Mouse (Mus musculus): Measurements from ENCODE around the gene Eif3c. TPM values are rescaled to one million over a fixed set of nuclear protein-coding genes. Genes with fewer than 3 reads are reported as not detected.

The Eif3c gene
- polyA plus RNA-seq, 1 experiment, result 46.6 TPM

- H3K4me3 ChIP-seq (replicated peaks), result no peak overlapping the region
- H3K36me3 ChIP-seq (replicated peaks; ENCODE audit: low read length), result no peaks in the 10 kb centered on the region
- no peaks in the 10 kb centered on the region for H3K9me3 ChIP-seq
- H3K27me3 ChIP-seq (replicated peaks), result no peaks in the 10 kb centered on the region
- peaks cover 8% of the 10 kb centered on the region for H3K4me1 ChIP-seq
- TF ChIP-seq FLI1 (IDR thresholded peaks at IDR 0.05; ENCODE audit: low read length), result no peak
- TF ChIP-seq GATA1 (IDR thresholded peaks at IDR 0.05; ENCODE audit: borderline replicate concordance, low read length), result no peak; the same call in 2 of the 3 replicates
Observed at GRCm38 (mm10) chr7:126528166-126528577, 38.0 kb downstream of the Eif3c start.

- peaks cover 19% of the 10 kb centered on the region for H3K4me1 ChIP-seq
- no peaks in the 10 kb centered on the region for H3K36me3 ChIP-seq (replicated peaks; ENCODE audit: low read length)
- no peak overlapping the region for H3K4me3 ChIP-seq (replicated peaks)
- peaks cover 8% of the 10 kb centered on the region for H3K27me3 ChIP-seq (replicated peaks)
- TF ChIP-seq GATA1 (IDR thresholded peaks at IDR 0.05; ENCODE audit: borderline replicate concordance, low read length) (no peak), FLI1 (IDR thresholded peaks at IDR 0.05; ENCODE audit: low read length) (no peak)
- H3K9me3 ChIP-seq, result no peaks in the 10 kb centered on the region
Observed at GRCm38 (mm10) chr7:126523316-126523715, 42.9 kb downstream of the Eif3c start.

GRCm38 (mm10) chr7:126519513-126519912 lies 46.7 kb downstream of the Eif3c start:
- TF ChIP-seq FLI1 (IDR thresholded peaks at IDR 0.05; ENCODE audit: low read length) (no peak), GATA1 (IDR thresholded peaks at IDR 0.05; ENCODE audit: borderline replicate concordance, low read length) (no peak)
- Histone ChIP-seq H3K27me3 (replicated peaks) (peaks cover 27% of the 10 kb centered on the region), H3K36me3 (replicated peaks; ENCODE audit: low read length) (no peaks in the 10 kb centered on the region), H3K4me3 (replicated peaks) (no peak overlapping the region), H3K4me1 (peaks cover 14% of the 10 kb centered on the region), H3K9me3 (no peaks in the 10 kb centered on the region)

- Histone ChIP-seq H3K9me3 (no peaks in the 10 kb centered on the region), H3K4me1 (peaks cover 14% of the 10 kb centered on the region), H3K27me3 (replicated peaks) (peaks cover 31% of the 10 kb centered on the region), H3K36me3 (replicated peaks; ENCODE audit: low read length) (no peaks in the 10 kb centered on the region), H3K4me3 (replicated peaks) (no peak overlapping the region)
- no peak for TF ChIP-seq GATA1 (IDR thresholded peaks at IDR 0.05; ENCODE audit: borderline replicate concordance, low read length)
- TF ChIP-seq FLI1 (IDR thresholded peaks at IDR 0.05; ENCODE audit: low read length), result no peak
Observed at GRCm38 (mm10) chr7:126518261-126518941, 47.8 kb downstream of the Eif3c start.

- H3K4me3 ChIP-seq (replicated peaks), result no peak overlapping the region
- no peak for TF ChIP-seq FLI1 (IDR thresholded peaks at IDR 0.05; ENCODE audit: low read length)
- no peak for TF ChIP-seq GATA1 (IDR thresholded peaks at IDR 0.05; ENCODE audit: borderline replicate concordance, low read length)
- H3K9me3 ChIP-seq, result no peaks in the 10 kb centered on the region
- no peaks in the 10 kb centered on the region for H3K36me3 ChIP-seq (replicated peaks; ENCODE audit: low read length)
- H3K27me3 ChIP-seq (replicated peaks), result peaks cover 14% of the 10 kb centered on the region
- peaks cover 14% of the 10 kb centered on the region for H3K4me1 ChIP-seq
Observed at GRCm38 (mm10) chr7:126511287-126511686, 54.9 kb downstream of the Eif3c start.

- H3K36me3 ChIP-seq (replicated peaks; ENCODE audit: low read length), result no peaks in the 10 kb centered on the region
- no peaks in the 10 kb centered on the region for H3K9me3 ChIP-seq
- no peak overlapping the region for H3K4me3 ChIP-seq (replicated peaks)
- H3K4me1 ChIP-seq, result peaks cover 33% of the 10 kb centered on the region
- peaks cover 2% of the 10 kb centered on the region for H3K27me3 ChIP-seq (replicated peaks)
- TF ChIP-seq FLI1 (IDR thresholded peaks at IDR 0.05; ENCODE audit: low read length) (no peak), GATA1 (IDR thresholded peaks at IDR 0.05; ENCODE audit: borderline replicate concordance, low read length) (no peak)
Observed at GRCm38 (mm10) chr7:126507126-126507778, 59.0 kb downstream of the Eif3c start.

GRCm38 (mm10) chr7:126504913-126505312 lies 61.3 kb downstream of the Eif3c start:
- peaks cover 15% of the 10 kb centered on the region for H3K36me3 ChIP-seq (replicated peaks; ENCODE audit: low read length)
- H3K4me1 ChIP-seq, result peaks cover 34% of the 10 kb centered on the region
- no peaks in the 10 kb centered on the region for H3K9me3 ChIP-seq
- peaks cover 2% of the 10 kb centered on the region for H3K27me3 ChIP-seq (replicated peaks)
- no peak for TF ChIP-seq FLI1 (IDR thresholded peaks at IDR 0.05; ENCODE audit: low read length)
- no peak for TF ChIP-seq GATA1 (IDR thresholded peaks at IDR 0.05; ENCODE audit: borderline replicate concordance, low read length)
- H3K4me3 ChIP-seq (replicated peaks), result no peak overlapping the region

- peaks cover 46% of the 10 kb centered on the region for H3K4me1 ChIP-seq
- peak within 1 kb of the TSS; percentile 96 for H3K4me3 ChIP-seq (replicated peaks)
- peaks cover 30% of the 10 kb centered on the region for H3K36me3 ChIP-seq (replicated peaks; ENCODE audit: low read length)
- TF ChIP-seq FLI1 (IDR thresholded peaks at IDR 0.05; ENCODE audit: low read length) (no peak), GATA1 (IDR thresholded peaks at IDR 0.05; ENCODE audit: borderline replicate concordance, low read length) (no peak)
- no peaks in the 10 kb centered on the region for H3K27me3 ChIP-seq (replicated peaks)
- H3K9me3 ChIP-seq, result no peaks in the 10 kb centered on the region
Observed at GRCm38 (mm10) chr7:126503273-126503878, 62.8 kb downstream of the Eif3c start, which contains the start of gene Atxn2l. Gene Atxn2l, minus strand, starts transcription at chr7:126503437.

GRCm38 (mm10) chr7:126502751-126503150 lies 63.5 kb downstream of the Eif3c start:
- Histone ChIP-seq H3K36me3 (replicated peaks; ENCODE audit: low read length) (peaks cover 36% of the 10 kb centered on the region), H3K27me3 (replicated peaks) (no peaks in the 10 kb centered on the region), H3K9me3 (no peaks in the 10 kb centered on the region), H3K4me3 (replicated peaks) (peak overlapping the region; percentile 96), H3K4me1 (peaks cover 52% of the 10 kb centered on the region)
- no peak for TF ChIP-seq FLI1 (IDR thresholded peaks at IDR 0.05; ENCODE audit: low read length)
- no peak for TF ChIP-seq GATA1 (IDR thresholded peaks at IDR 0.05; ENCODE audit: borderline replicate concordance, low read length)

Data from megakaryocyte, embryonic 14.5 days (primary cell).